Mouse (Mus musculus) small intestine, adult 2 months (tissue): ENCODE data around the gene Klk1. TPM values are rescaled to one million over a fixed set of nuclear protein-coding genes. Genes with fewer than 3 reads are reported as not detected.
A peak's percentile ranks its signal among the peaks of the same experiment; 100 is the strongest.

Experiments used
- H3K27ac ChIP-seq: fragments of 200-500 bp; 2 replicates; pipeline ENCODE4 v1.5.1; 2012; ENCODE audit warnings: low read depth, low read length, control low read depth, inconsistent platforms; ENCODE audit not compliant: insufficient read depth
- H3K27me3 ChIP-seq: fragments of 200-500 bp; 2 replicates; pipeline ENCODE4 v1.6.1; 2012; ENCODE audit warnings: mild to moderate bottlenecking, moderate library complexity, low read length, inconsistent platforms; ENCODE audit not compliant: control insufficient read depth, insufficient read depth
- H3K36me3 ChIP-seq: fragments of 200-500 bp; 2 replicates; pipeline ENCODE4 v1.6.1; 2012; ENCODE audit warnings: mild to moderate bottlenecking, low read length, control low read depth, inconsistent platforms; ENCODE audit not compliant: control insufficient read depth, insufficient read depth
- H3K4me1 ChIP-seq: fragments of 200-500 bp; 2 replicates; pipeline ENCODE4 v1.6.1; 2012; ENCODE audit warnings: low read length, inconsistent platforms, mixed read lengths; ENCODE audit not compliant: control insufficient read depth, insufficient read depth, insufficient read length
- H3K4me3 ChIP-seq: fragments of 200-500 bp; 2 replicates; pipeline ENCODE4 v1.5.1; 2012; ENCODE audit warnings: low read depth, mild to moderate bottlenecking, control low read depth, inconsistent platforms, low read length, moderate library complexity
- CTCF ChIP-seq: fragments of 200-500 bp; IDR thresholded peaks from 2 replicates; pipeline ENCODE4 v1.5.1; 2012; ENCODE audit warnings: low read depth, mild to moderate bottlenecking, control low read depth, inconsistent platforms, low read length, moderate library complexity, mixed read lengths; ENCODE audit not compliant: insufficient replicate concordance, insufficient read length; ENCODE audit errors: extremely low read depth
- POLR2A ChIP-seq: fragments of 200-500 bp; IDR thresholded peaks from 2 replicates; pipeline ENCODE4 v1.6.1; 2012; ENCODE audit warnings: low read depth, mild to moderate bottlenecking, control low read depth, inconsistent platforms, low read length, moderate library complexity
- WGBS: fragments of 180-500 bp; shearing (Covaris S2); methylation state at CpG from one replicate; pipeline ENCODE4 v1.1.7; 2018; 5-methylcytosine and 5-hydroxymethylcytosine counted together
- polyA plus RNA-seq: library from polyadenylated mRNA; depleted of rRNA; stranded (reverse); fragments of >200 nt; gene quantifications from 2 replicates; pipeline ENCODE4 v1.2.3, GENCODE M21; 2012; rRNA removed

Gene Klk1
- polyA plus RNA-seq, 1 experiment, result 153 TPM

- no peaks in the 10 kb centered on the region for H3K4me1 ChIP-seq
- H3K4me3 ChIP-seq, result no peak overlapping the region
- no peak overlapping the region for H3K27ac ChIP-seq
- H3K36me3 ChIP-seq, result no peaks in the 10 kb centered on the region
- H3K27me3 ChIP-seq, result no peaks in the 10 kb centered on the region
- 81% methylated on average over 7 of the region's 7 CpGs for WGBS
- TF ChIP-seq POLR2A, result no peak
- TF ChIP-seq CTCF, result no peak
These were observed 47.4 kb downstream of the Klk1 start for GRCm38 (mm10) chr7:44272546-44272945.

GRCm38 (mm10) chr7:44273446-44273845 is 48.3 kb downstream of the Klk1 start:
- TF ChIP-seq CTCF, result no peak
- TF ChIP-seq POLR2A, result no peak

GRCm38 (mm10) chr7:44274096-44274495 is 48.9 kb downstream of the Klk1 start:
- Histone ChIP-seq H3K4me1 (no peaks in the 10 kb centered on the region), H3K27ac (no peak overlapping the region), H3K27me3 (no peaks in the 10 kb centered on the region), H3K4me3 (no peak overlapping the region), H3K36me3 (no peaks in the 10 kb centered on the region)
- WGBS, result 25% methylated on average over 11 of the region's 11 CpGs
- TF ChIP-seq POLR2A, result no peak
- no peak for TF ChIP-seq CTCF

More at GRCm38 (mm10) chr7:44273446-44273845, 48.3 kb downstream of the Klk1 start:
- Histone ChIP-seq H3K27ac (no peak overlapping the region), H3K36me3 (no peaks in the 10 kb centered on the region), H3K27me3 (no peaks in the 10 kb centered on the region), H3K4me3 (no peak overlapping the region), H3K4me1 (no peaks in the 10 kb centered on the region)
- 76% methylated on average over 7 of the region's 7 CpGs for WGBS

GRCm38 (mm10) chr7:44275546-44275945 is 50.4 kb downstream of the Klk1 start:
- WGBS, result 75% methylated on average over 3 of the region's 3 CpGs
- Histone ChIP-seq H3K36me3 (no peaks in the 10 kb centered on the region), H3K4me3 (no peak overlapping the region), H3K4me1 (no peaks in the 10 kb centered on the region), H3K27ac (no peak overlapping the region), H3K27me3 (no peaks in the 10 kb centered on the region)
- TF ChIP-seq POLR2A (no peak), CTCF (no peak)

- H3K36me3 ChIP-seq, result no peaks in the 10 kb centered on the region
- no peaks in the 10 kb centered on the region for H3K27me3 ChIP-seq
- 63% methylated on average over 10 of the region's 10 CpGs for WGBS
- no peak overlapping the region for H3K27ac ChIP-seq
- no peaks in the 10 kb centered on the region for H3K4me1 ChIP-seq
- H3K4me3 ChIP-seq, result no peak overlapping the region
- no peak for TF ChIP-seq CTCF
- no peak for TF ChIP-seq POLR2A
These were observed 51.5 kb downstream of the Klk1 start for GRCm38 (mm10) chr7:44276461-44277249.

GRCm38 (mm10) chr7:44277250-44277622 is 52.1 kb downstream of the Klk1 start:
- no peak overlapping the region for H3K4me3 ChIP-seq
- H3K27ac ChIP-seq, result no peak overlapping the region
- WGBS, result 41% methylated on average over 2 of the region's 2 CpGs
- no peaks in the 10 kb centered on the region for H3K27me3 ChIP-seq
- TF ChIP-seq POLR2A (no peak), CTCF (peak; percentile 25; the same call in 1 of the 2 replicates)
- no peaks in the 10 kb centered on the region for H3K4me1 ChIP-seq
- no peaks in the 10 kb centered on the region for H3K36me3 ChIP-seq

Other genes starting within 250 kb of the Klk1 start
- gene Klk1b9, start 249.3 kb upstream of the Klk1 start, polyA plus RNA-seq, result not detected in 2 replicates
- 8.5 TPM in 1 of 2 replicates, not detected in the other for gene Klk1b11, start 229.5 kb upstream of the Klk1 start, polyA plus RNA-seq
- 0.13 TPM in 1 of 2 replicates, not detected in the other for gene Klk1b26, start 213.2 kb upstream of the Klk1 start, polyA plus RNA-seq
- gene Klk1b27, start 173.1 kb upstream of the Klk1 start, polyA plus RNA-seq, result 0.52 and 0.65 TPM in 2 replicates
- not detected in 2 replicates for gene Klk1b21, start 123.0 kb upstream of the Klk1 start, polyA plus RNA-seq
- gene Klk1b22, start 112.7 kb upstream of the Klk1 start, polyA plus RNA-seq, result not detected in 2 replicates
- not detected in 2 replicates for gene Klk1b16, start 88.6 kb upstream of the Klk1 start, polyA plus RNA-seq
- gene Klk1b24, start 37.1 kb upstream of the Klk1 start, polyA plus RNA-seq, result 1.9 TPM in 1 of 2 replicates, not detected in the other
- 0.19 and 4.6 TPM in 2 replicates for gene Klk1b3, start 27.2 kb upstream of the Klk1 start, polyA plus RNA-seq
- 10.1 TPM in 1 of 2 replicates, not detected in the other for gene Klk1b4, start 17.9 kb upstream of the Klk1 start, polyA plus RNA-seq
- 0.28 and 19.2 TPM in 2 replicates for gene Klk1b5, start 9.4 kb upstream of the Klk1 start, polyA plus RNA-seq
- gene Gm36864, start 10.8 kb downstream of the Klk1 start, polyA plus RNA-seq, result not detected in 2 replicates
- 0.77 and 1.9 TPM in 2 replicates for gene 1700028J19Rik, start 21.3 kb downstream of the Klk1 start, polyA plus RNA-seq
- gene 2410002F23Rik, start 21.4 kb downstream of the Klk1 start, polyA plus RNA-seq, result 43.4 and 66.3 TPM in 2 replicates
- not detected in 2 replicates for gene Acp4, start 32.0 kb downstream of the Klk1 start, polyA plus RNA-seq
- gene Gm15517, start 36.1 kb downstream of the Klk1 start, polyA plus RNA-seq, result not detected in 2 replicates
- gene Clec11a, start 81.5 kb downstream of the Klk1 start, polyA plus RNA-seq, result 0.82 and 1.3 TPM in 2 replicates
- gene Shank1, start 84.9 kb downstream of the Klk1 start, polyA plus RNA-seq, result 0.81 and 2.1 TPM in 2 replicates
- 1.1 and 1.8 TPM in 2 replicates for gene Syt3, start 158.7 kb downstream of the Klk1 start, polyA plus RNA-seq
- gene 1700008O03Rik, start 160.5 kb downstream of the Klk1 start, polyA plus RNA-seq, result 0.43 TPM in 1 of 2 replicates, not detected in the other
- gene Lrrc4b, start 203.7 kb downstream of the Klk1 start, polyA plus RNA-seq, result 1.1 TPM in 2 replicates
- 2.2 and 3.2 TPM in 2 replicates for gene Aspdh, start 240.0 kb downstream of the Klk1 start, polyA plus RNA-seq
- gene Josd2, start 242.6 kb downstream of the Klk1 start, polyA plus RNA-seq, result 85.6 and 99.2 TPM in 2 replicates